In genomic region chr7:82770957-82771660, GRCm38 (mm10) we compare ENCODE assay signal across 8 mouse cellular contexts.
DNase-seq lines count a peak whose midpoint lies in the region; ATAC-seq and TF ChIP-seq lines count a peak whose summit lies in the region.
"Not testable (repeated sequence)": the region's sequence is repeated elsewhere in the genome, so short reads cannot be mapped to it uniquely, and the experiment has no call there.

No protein-coding gene starts in this region.

- TF ChIP-seq CTCF in forebrain, postnatal 0 days (IDR thresholded peaks at IDR 0.05; ENCODE audit: low read depth); stomach, postnatal 0 days (IDR thresholded peaks at IDR 0.05; ENCODE audit: low read depth): not testable (repeated sequence)

- in situ Hi-C loops in ES-E14 (cut with MboI; ENCODE audit: low sequenced_read_pairs in 2 of 2, unreplicated experiment in 2 of 2) = not testable (repeated sequence)

- 80% methylated on average over 24 of the region's 29 CpGs for WGBS in embryonic facial prominence, embryonic 11.5 days
- 89% methylated on average over 28 of the region's 29 CpGs for WGBS in forebrain, postnatal 0 days
- WGBS in limb, embryonic 10.5 days = 82% methylated on average over 29 of the region's 29 CpGs
- 81% methylated on average over 29 of the region's 29 CpGs for WGBS in lung, embryonic 15.5 days
- WGBS in midbrain, embryonic 16.5 days = 77% methylated on average over 27 of the region's 29 CpGs
- WGBS in stomach, postnatal 0 days = 89% methylated on average over 26 of the region's 29 CpGs

- not testable (repeated sequence) for H3K27me3 ChIP-seq in embryonic facial prominence, embryonic 11.5 days (ENCODE audit: control insufficient read depth, insufficient read depth, low read length); forebrain, postnatal 0 days (ENCODE audit: insufficient read depth, low read length); limb, embryonic 10.5 days (ENCODE audit: low read depth, poor library complexity, severe bottlenecking); lung, embryonic 15.5 days; midbrain, embryonic 16.5 days (ENCODE audit: control insufficient read depth, insufficient read depth, low read depth, low read length); stomach, postnatal 0 days (ENCODE audit: control insufficient read depth, insufficient read depth, low read length)

- peaks cover 0 to 15% of the 10 kb centered on the region in 2 experiments; a peak in 2 of 4 replicates for H3K4me1 ChIP-seq in ES-E14 (ENCODE audit: control insufficient read depth in 2 of 2, insufficient read depth in 2 of 2, low read length in 2 of 2, poor library complexity in 1 of 2)
- H3K4me1 ChIP-seq in embryonic facial prominence, embryonic 11.5 days (ENCODE audit: control insufficient read depth, insufficient read depth, low read length); forebrain, postnatal 0 days (ENCODE audit: insufficient read depth); stomach, postnatal 0 days (replicated peaks; ENCODE audit: control insufficient read depth, insufficient read depth): not testable (repeated sequence)
- peaks cover 58% of the 10 kb centered on the region for H3K4me1 ChIP-seq in limb, embryonic 10.5 days
- H3K4me1 ChIP-seq in lung, embryonic 15.5 days = peaks cover 11% of the 10 kb centered on the region; the same call in 1 of the 2 replicates
- H3K4me1 ChIP-seq in midbrain, embryonic 16.5 days (ENCODE audit: control insufficient read depth, insufficient read depth, low read length) = peaks cover 18% of the 10 kb centered on the region

- peak; percentile 56 for DNase-seq in ES-E14 (ENCODE audit: low read depth, low spot score)
- peak; percentile 36 for DNase-seq in embryonic facial prominence, embryonic 11.5 days (ENCODE audit: low spot score)
- DNase-seq in forebrain, postnatal 0 days = peak; percentile 30
- DNase-seq in limb, embryonic 10.5 days (ENCODE audit: low spot score) = peak; percentile 72
- DNase-seq in stomach, postnatal 0 days (ENCODE audit: low spot score) = peak; percentile 40

- not testable (repeated sequence) for H3K4me3 ChIP-seq in ES-E14 (ENCODE audit: insufficient read depth in 1 of 2, low read depth in 1 of 2, low read length in 2 of 2, poor library complexity in 1 of 2, severe bottlenecking in 1 of 2); embryonic facial prominence, embryonic 11.5 days (ENCODE audit: low read depth, low read length); forebrain, postnatal 0 days (ENCODE audit: low read depth, low read length); limb, embryonic 10.5 days; lung, embryonic 15.5 days; midbrain, embryonic 16.5 days (ENCODE audit: low read depth, low read length); stomach, postnatal 0 days (ENCODE audit: low read depth, low read length)

- not testable (repeated sequence) for TF ChIP-seq EP300 in stomach, postnatal 0 days (optimal IDR thresholded peaks at IDR 0.05)

- H3K9ac ChIP-seq in ES-E14 (ENCODE audit: insufficient read depth, low read depth, low read length, poor library complexity, severe bottlenecking); embryonic facial prominence, embryonic 11.5 days (replicated peaks; ENCODE audit: low read length); forebrain, postnatal 0 days; lung, embryonic 15.5 days; stomach, postnatal 0 days (ENCODE audit: low read length): not testable (repeated sequence)
- 0 out of 2 replicates have a peak overlapping the region, but pooled peaks have one; percentile 26 for H3K9ac ChIP-seq in midbrain, embryonic 16.5 days (ENCODE audit: low read depth, low read length)

- H3K36me3 ChIP-seq in ES-E14 (ENCODE audit: control insufficient read depth, insufficient read depth, low read length, poor library complexity, severe bottlenecking) = peaks cover 10% of the 10 kb centered on the region
- H3K36me3 ChIP-seq in embryonic facial prominence, embryonic 11.5 days (replicated peaks; ENCODE audit: control insufficient read depth, insufficient read depth, low read depth, low read length); forebrain, postnatal 0 days (ENCODE audit: insufficient read depth); lung, embryonic 15.5 days; midbrain, embryonic 16.5 days (ENCODE audit: control insufficient read depth, insufficient read depth, low read length); stomach, postnatal 0 days (ENCODE audit: control insufficient read depth, insufficient read depth, low read length): not testable (repeated sequence)
- H3K36me3 ChIP-seq in limb, embryonic 10.5 days = peaks cover 14% of the 10 kb centered on the region; the same call in 1 of the 2 replicates

- not testable (repeated sequence) for H3K4me2 ChIP-seq in embryonic facial prominence, embryonic 11.5 days (ENCODE audit: low read depth, low read length); forebrain, postnatal 0 days (ENCODE audit: low read depth); lung, embryonic 15.5 days; midbrain, embryonic 16.5 days (ENCODE audit: low read length); stomach, postnatal 0 days (replicated peaks; ENCODE audit: low read depth)

- H3K27ac ChIP-seq in ES-E14 (ENCODE audit: insufficient read depth, low read depth, low read length, poor library complexity, severe bottlenecking); embryonic facial prominence, embryonic 11.5 days (replicated peaks; ENCODE audit: low read depth, low read length); forebrain, postnatal 0 days (ENCODE audit: low read depth, low read length); lung, embryonic 15.5 days; stomach, postnatal 0 days (replicated peaks): not testable (repeated sequence)
- H3K27ac ChIP-seq in limb, embryonic 10.5 days = peak overlapping the region; percentile 6; the same call in 1 of the 2 replicates
- peak overlapping the region; percentile 52; the same call in 1 of the 2 replicates for H3K27ac ChIP-seq in midbrain, embryonic 16.5 days (ENCODE audit: low read length)

- not testable (repeated sequence) for H3K9me3 ChIP-seq in ES-E14 (ENCODE audit: control insufficient read depth, insufficient read depth, low read depth, low read length); embryonic facial prominence, embryonic 11.5 days (replicated peaks; ENCODE audit: control insufficient read depth, low read length); forebrain, postnatal 0 days (ENCODE audit: low read length); limb, embryonic 10.5 days (replicated peaks); lung, embryonic 15.5 days; midbrain, embryonic 16.5 days (replicated peaks; ENCODE audit: control insufficient read depth, low read length, poor library complexity, severe bottlenecking); stomach, postnatal 0 days (ENCODE audit: control insufficient read depth, low read length)

- peak; percentile 100 for ATAC-seq in embryonic facial prominence, embryonic 11.5 days (replicated peaks; ENCODE audit: insufficient number of reproducible peaks, low FRiP score, low TSS enrichment, low read depth)
- ATAC-seq in forebrain, postnatal 0 days; stomach, postnatal 0 days (ENCODE audit: low FRiP score, low TSS enrichment): not testable (repeated sequence)
- ATAC-seq in hematopoietic stem cell, adult 5-6 weeks (replicated peaks in 1 of 2; ENCODE audit: insufficient read depth in 1 of 2, low FRiP score in 2 of 2, low TSS enrichment in 1 of 2, low read depth in 1 of 2, poor library complexity in 2 of 2, severe bottlenecking in 2 of 2) = peak; percentile 32 to 62; a peak in 2 of 4 replicates
- ATAC-seq in lung, embryonic 15.5 days (ENCODE audit: borderline replicate concordance, extremely low read depth, low FRiP score, low TSS enrichment) = peak; percentile 95
- peak; percentile 99 for ATAC-seq in midbrain, embryonic 16.5 days

TF ChIP-seq in ES-E14, 5 proteins besides CTCF, POLR2A, EP300 and RAD21:
- peak; percentile 43; the same call in 1 of the 2 replicates for TF ChIP-seq HCFC1 (IDR thresholded peaks at IDR 0.05; ENCODE audit: borderline replicate concordance, insufficient read depth, low read length)
